Mouse (Mus musculus): ENCODE results near the gene Wfdc17.

DNA sequence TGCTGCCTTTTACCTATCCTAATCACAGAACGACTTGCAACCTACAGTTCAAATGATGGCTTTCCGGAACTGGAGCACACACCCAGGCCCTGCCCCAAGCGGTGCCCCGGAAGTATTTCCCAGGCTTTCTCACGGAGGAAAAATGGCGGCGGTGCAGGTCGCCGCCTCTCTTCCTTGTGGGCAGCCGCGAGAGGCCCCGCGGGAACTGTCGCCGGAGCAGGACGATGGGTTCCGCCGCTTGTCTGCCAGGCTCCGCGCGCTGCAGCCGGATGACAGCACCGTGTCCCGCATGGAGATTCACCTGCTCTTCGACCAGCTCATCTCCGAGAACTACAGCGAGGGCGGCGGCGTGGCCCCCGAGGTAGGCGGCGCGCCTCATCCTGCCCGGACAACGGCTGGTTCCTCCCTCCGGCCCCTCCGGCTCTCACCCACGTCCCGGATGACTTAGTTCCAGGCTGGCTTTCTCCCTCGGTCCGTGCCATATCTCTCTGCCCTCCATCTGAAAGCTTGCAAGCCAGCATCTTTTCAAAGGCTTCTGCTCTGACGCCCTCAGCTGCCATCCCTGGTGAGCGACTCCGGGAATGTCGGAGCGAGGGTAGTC is 49.9 kb downstream of the Wfdc17 start, which contains the start of gene Heatr6:
- peak; percentile 18; the same call in 1 of the 2 replicates for TF ChIP-seq CTCF (IDR thresholded peaks at IDR 0.05; ENCODE audit: low read depth)
- TF ChIP-seq EP300 (optimal IDR thresholded peaks at IDR 0.05), result no peak
